Mouse (Mus musculus) testis, adult 2 months (tissue): ENCODE data around the gene Crebrf.

Experiments used
- CTCF ChIP-seq: fragments of 200-500 bp; IDR thresholded peaks from 2 replicates; pipeline ENCODE4 v1.5.1; 2012; ENCODE audit warnings: low read depth, mild to moderate bottlenecking, inconsistent platforms, low read length, moderate library complexity; ENCODE audit not compliant: control insufficient read depth, insufficient read depth, insufficient replicate concordance
- POLR2A ChIP-seq: fragments of 200-500 bp; IDR thresholded peaks from 2 replicates; pipeline ENCODE4 v1.6.1; 2012; ENCODE audit warnings: low read depth, mild to moderate bottlenecking, inconsistent platforms, low read length, moderate library complexity; ENCODE audit not compliant: control insufficient read depth

DNA sequence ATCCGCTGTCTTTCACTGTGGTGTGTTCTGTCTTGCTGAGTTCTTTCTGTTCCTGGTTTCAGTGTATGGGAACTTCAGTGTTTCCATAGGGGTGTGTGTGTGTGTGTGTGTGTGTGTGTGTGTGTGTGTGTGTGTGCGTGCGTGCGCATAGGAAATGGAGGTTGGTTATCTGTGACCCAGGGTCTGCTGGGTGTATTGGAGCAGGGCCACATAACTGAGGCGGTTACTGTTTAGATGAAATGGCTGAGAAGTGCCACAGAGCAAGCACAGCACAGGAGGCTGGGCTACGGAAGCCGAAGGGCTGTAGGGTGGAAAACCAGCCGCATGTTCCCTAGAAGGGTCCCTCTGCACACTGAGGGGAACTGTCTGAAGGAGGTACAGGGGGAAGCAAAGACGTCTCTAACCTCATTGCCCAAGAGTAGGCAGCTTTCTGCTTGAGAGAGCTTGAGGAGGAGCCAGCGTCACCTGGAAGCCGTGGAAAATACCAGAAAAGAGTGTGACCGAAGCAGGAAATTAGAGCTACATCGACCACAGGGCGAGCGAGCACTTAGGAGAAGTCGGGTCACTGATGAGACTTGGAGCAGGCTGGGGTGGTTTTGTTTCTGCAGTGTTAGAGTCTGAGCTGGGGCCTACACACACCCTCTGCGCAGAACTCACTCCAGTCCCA is 29.0 kb upstream of the Crebrf start:
- TF ChIP-seq CTCF (no peak), POLR2A (no peak)
